ENCODE assay signal across 21 mouse cellular contexts in genomic region chr1:190583272-190583671, GRCm38 (mm10).
DNase-seq lines count a peak whose midpoint lies in the region; ATAC-seq and TF ChIP-seq lines count a peak whose summit lies in the region.
"Had no signal": no experiment of that assay in that cellular context is flagged by ENCODE, and none has a peak within 500 bp of the region (broad histone marks: within the 10 kb centered on the region; RNA-seq: fewer than 3 reads in every experiment).

No protein-coding gene starts in this region.

- H3K27me3 ChIP-seq in kidney, postnatal 0 days (ENCODE audit: insufficient read depth, low read length) = no peaks in the 10 kb centered on the region
- H3K27me3 ChIP-seq: CH12.LX; embryonic facial prominence, embryonic 12.5 days; forebrain, embryonic 15.5 days; heart, embryonic 15.5 days had no signal

- H3K9ac ChIP-seq in kidney, postnatal 0 days (ENCODE audit: low read depth, low read length) = no peak overlapping the region
- H3K9ac ChIP-seq: embryonic facial prominence, embryonic 12.5 days; forebrain, embryonic 15.5 days; heart, embryonic 15.5 days; hindbrain, embryonic 13.5 days had no signal

- H3K36me3 ChIP-seq in kidney, postnatal 0 days (ENCODE audit: insufficient read depth, low read length) = no peaks in the 10 kb centered on the region
- H3K36me3 ChIP-seq: embryonic facial prominence, embryonic 12.5 days; forebrain, embryonic 15.5 days; heart, embryonic 15.5 days; hindbrain, embryonic 13.5 days had no signal

- H3K4me3 ChIP-seq in kidney, postnatal 0 days (replicated peaks; ENCODE audit: low read depth, low read length) = no peak overlapping the region
- H3K4me3 ChIP-seq: embryonic facial prominence, embryonic 12.5 days; forebrain, embryonic 15.5 days; heart, adult 2 months; heart, embryonic 15.5 days; hindbrain, embryonic 13.5 days had no signal

- DNase-seq in kidney, postnatal 0 days (ENCODE audit: low spot score) = no peak
- no peak for DNase-seq in kidney, postnatal 10 days
- peak; percentile 39 for DNase-seq in right cerebral cortex, adult 18-20 months
- DNase-seq in right cerebral cortex, postnatal 10 days (ENCODE audit: low spot score in 2 of 2) = no peak
- peak; percentile 22 to 49 for DNase-seq in frontal cortex, postnatal 36 days (ENCODE audit: low spot score in 2 of 2)
- DNase-seq in adrenal gland, postnatal 4 days (ENCODE audit: low spot score in 2 of 2) = no peak
- DNase-seq: adrenal gland, postnatal 14 days; cerebellum, adult 2 months; cerebellum, postnatal 10 days; gastrocnemius, postnatal 10 days; heart, adult 2 months; heart, postnatal 14 days had no signal

- no peak overlapping the region for H3K27ac ChIP-seq in kidney, postnatal 0 days
- H3K27ac ChIP-seq: embryonic facial prominence, embryonic 12.5 days; forebrain, embryonic 15.5 days; heart, adult 2 months; heart, embryonic 15.5 days; hindbrain, embryonic 13.5 days; hindbrain, postnatal 0 days had no signal

- H3K4me2 ChIP-seq in kidney, postnatal 0 days (ENCODE audit: low read length) = no peak overlapping the region
- H3K4me2 ChIP-seq: embryonic facial prominence, embryonic 12.5 days; forebrain, embryonic 15.5 days; heart, embryonic 11.5 days; heart, embryonic 15.5 days; hindbrain, embryonic 13.5 days had no signal

- H3K4me1 ChIP-seq in kidney, postnatal 0 days (replicated peaks; ENCODE audit: insufficient read depth, low read length) = no peaks in the 10 kb centered on the region
- H3K4me1 ChIP-seq: embryonic facial prominence, embryonic 12.5 days; heart, embryonic 15.5 days had no signal

- WGBS in kidney, postnatal 0 days = 30% methylated on average over 6 of the region's 6 CpGs

- TF ChIP-seq CTCF in kidney, postnatal 0 days (IDR thresholded peaks at IDR 0.05; ENCODE audit: low read depth) = no peak

- ATAC-seq in kidney, postnatal 0 days (replicated peaks; ENCODE audit: low FRiP score, low read depth) = 0 out of 2 replicates have a peak, but pooled peaks have one; percentile 17
- ATAC-seq: activated CD4-positive, CD25-positive, alpha-beta regulatory T cell, adult 4 months; forebrain, embryonic 15.5 days; hindbrain, postnatal 0 days; Patski had no signal

- no peaks in the 10 kb centered on the region for H3K9me3 ChIP-seq in kidney, postnatal 0 days (replicated peaks; ENCODE audit: low read length)
- H3K9me3 ChIP-seq: embryonic facial prominence, embryonic 12.5 days; forebrain, embryonic 15.5 days; heart, embryonic 15.5 days; hindbrain, embryonic 13.5 days had no signal

Comparison
In these comparisons a context has a peak if more than half of its experiments do, and no peak if none do; other contexts are left out.
1. DNase-seq: peak in right cerebral cortex, adult 18-20 months (single experiment) and frontal cortex, postnatal 36 days (2 of 2); none in kidney, postnatal 0 days (single experiment), kidney, postnatal 10 days (single experiment), right cerebral cortex, postnatal 10 days (0 of 2) and adrenal gland, postnatal 4 days (0 of 2).